Mouse (Mus musculus) forebrain, embryonic 13.5 days (tissue): ENCODE measurements around the gene Nsmce1. TPM values are rescaled to one million over a fixed set of nuclear protein-coding genes. Genes with fewer than 3 reads are reported as not detected.
"Not testable (repeated sequence)": the region's sequence is repeated elsewhere in the genome, so short reads cannot be mapped to it uniquely, and the experiment has no call there.

Experiments used
- ATAC-seq: fragments of 200-750 bp; cut with Nextera tagmentation; 2 replicates; pipeline ENCODE4 v1.8.0; 2017
- H3K27ac ChIP-seq: fragments of 300-500 bp; sonication (generic); 2 replicates; pipeline ENCODE4 v1.5.1; 2015; ENCODE audit warnings: inconsistent platforms, mild to moderate bottlenecking, moderate library complexity
- H3K27me3 ChIP-seq: fragments of 300-500 bp; sonication (generic); 2 replicates; pipeline ENCODE4 v1.6.1; 2015; ENCODE audit warnings: mild to moderate bottlenecking, inconsistent platforms
- H3K36me3 ChIP-seq: fragments of 300-500 bp; sonication (generic); 2 replicates; pipeline ENCODE4 v1.6.1; 2015; ENCODE audit warnings: mild to moderate bottlenecking, inconsistent platforms; ENCODE audit not compliant: poor library complexity, severe bottlenecking
- H3K4me1 ChIP-seq: fragments of 300-500 bp; sonication (generic); 2 replicates; pipeline ENCODE4 v1.6.1; 2015; ENCODE audit warnings: inconsistent platforms
- H3K4me2 ChIP-seq: fragments of 300-500 bp; sonication (generic); 2 replicates; pipeline ENCODE4 v1.6.1; 2015; ENCODE audit warnings: inconsistent platforms, mild to moderate bottlenecking, moderate library complexity
- H3K4me3 ChIP-seq: fragments of 300-500 bp; sonication (generic); 2 replicates; pipeline ENCODE4 v1.5.1; 2015; ENCODE audit warnings: mild to moderate bottlenecking, inconsistent platforms
- H3K9ac ChIP-seq: fragments of 300-500 bp; sonication (generic); 2 replicates; pipeline ENCODE4 v1.6.1; 2015; ENCODE audit warnings: mild to moderate bottlenecking, inconsistent platforms
- H3K9me3 ChIP-seq: fragments of 300-500 bp; sonication (generic); replicated peaks from 2 replicates; pipeline ENCODE4 v1.6.1; 2016; ENCODE audit warnings: inconsistent platforms
- WGBS: fragments of 180-500 bp; shearing (Covaris S2); methylation state at CpG from one replicate; pipeline ENCODE4 v1.1.7; 2015; 5-methylcytosine and 5-hydroxymethylcytosine counted together
- polyA plus RNA-seq: library from polyadenylated mRNA; unstranded; fragments of >200 nt; fragmentation: Nextera tagmentation; extraction: Ambion mirVana; gene quantifications from 2 replicates; pipeline ENCODE4 v1.2.1, GENCODE M21; 2015

The Nsmce1 gene
- polyA plus RNA-seq, 1 experiment from 2014 or later = 137 TPM

- H3K27me3 ChIP-seq = no peaks in the 10 kb centered on the region
- H3K4me1 ChIP-seq = no peaks in the 10 kb centered on the region
- H3K9ac ChIP-seq = no peak overlapping the region
- H3K9me3 ChIP-seq = no peaks in the 10 kb centered on the region
- H3K27ac ChIP-seq = no peak overlapping the region
- WGBS = 99% methylated on average over 4 of the region's 4 CpGs
- no peak for ATAC-seq
- no peak overlapping the region for H3K4me2 ChIP-seq
- no peak overlapping the region for H3K4me3 ChIP-seq
- peaks cover 33% of the 10 kb centered on the region for H3K36me3 ChIP-seq
These were observed 37.7 kb downstream of the Nsmce1 start for GRCm38 (mm10) chr7:125453671-125454070.

GRCm38 (mm10) chr7:125451078-125451477, 40.3 kb downstream of the Nsmce1 start:
- H3K9ac ChIP-seq = no peak overlapping the region
- no peaks in the 10 kb centered on the region for H3K27me3 ChIP-seq
- H3K4me2 ChIP-seq = no peak overlapping the region
- H3K27ac ChIP-seq = no peak overlapping the region
- H3K4me1 ChIP-seq = peaks cover 1% of the 10 kb centered on the region; the same call in 1 of the 2 replicates
- 94% methylated on average over 2 of the region's 2 CpGs for WGBS
- H3K4me3 ChIP-seq = no peak overlapping the region
- peaks cover 25% of the 10 kb centered on the region for H3K36me3 ChIP-seq
- no peak for ATAC-seq
- no peaks in the 10 kb centered on the region for H3K9me3 ChIP-seq

DNA sequence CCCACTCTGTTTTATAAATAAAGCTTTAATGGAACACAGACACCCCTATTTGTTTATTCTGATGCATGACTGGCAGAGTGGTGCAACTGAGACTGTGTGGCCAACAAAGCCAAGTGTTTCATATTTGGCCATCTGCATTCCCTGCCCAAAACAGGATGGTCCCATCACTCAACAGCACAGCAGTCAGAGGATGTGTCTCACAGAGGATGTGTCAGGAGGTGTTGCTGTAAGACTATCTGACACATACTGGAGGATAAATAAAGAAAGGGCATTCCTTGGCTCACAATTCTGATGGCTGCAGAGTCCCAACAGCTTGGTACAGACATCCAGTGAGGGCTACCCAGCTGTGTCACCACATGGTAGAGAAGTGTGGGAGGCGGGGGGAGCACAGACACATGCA, 40.7 kb downstream of the Nsmce1 start:
- H3K9me3 ChIP-seq = no peaks in the 10 kb centered on the region
- H3K9ac ChIP-seq = no peak overlapping the region
- H3K27ac ChIP-seq = no peak overlapping the region
- 73% methylated on average over 1 of the region's 1 CpGs for WGBS
- no peak overlapping the region for H3K4me3 ChIP-seq
- no peak overlapping the region for H3K4me2 ChIP-seq
- no peaks in the 10 kb centered on the region for H3K27me3 ChIP-seq
- peaks cover 5% of the 10 kb centered on the region for H3K4me1 ChIP-seq
- ATAC-seq = no peak
- H3K36me3 ChIP-seq = peaks cover 21% of the 10 kb centered on the region

- H3K9ac ChIP-seq = peak within 1 kb of the TSS; percentile 78
- WGBS = 5% methylated on average over 61 of the region's 61 CpGs
- peak; percentile 98 for ATAC-seq
- no peaks in the 10 kb centered on the region for H3K9me3 ChIP-seq
- peak within 1 kb of the TSS; percentile 96 for H3K27ac ChIP-seq
- no peaks in the 10 kb centered on the region for H3K36me3 ChIP-seq
- H3K27me3 ChIP-seq = no peaks in the 10 kb centered on the region
- H3K4me2 ChIP-seq = peak within 1 kb of the TSS; percentile 84
- H3K4me1 ChIP-seq = peaks cover 21% of the 10 kb centered on the region
- peak within 1 kb of the TSS; percentile 61 for H3K4me3 ChIP-seq
These were observed 46.7 kb downstream of the Nsmce1 start, which contains the start of gene Kdm8 for GRCm38 (mm10) chr7:125444464-125445401. Kdm8 (plus strand) TSS chr7:125444676.

DNA sequence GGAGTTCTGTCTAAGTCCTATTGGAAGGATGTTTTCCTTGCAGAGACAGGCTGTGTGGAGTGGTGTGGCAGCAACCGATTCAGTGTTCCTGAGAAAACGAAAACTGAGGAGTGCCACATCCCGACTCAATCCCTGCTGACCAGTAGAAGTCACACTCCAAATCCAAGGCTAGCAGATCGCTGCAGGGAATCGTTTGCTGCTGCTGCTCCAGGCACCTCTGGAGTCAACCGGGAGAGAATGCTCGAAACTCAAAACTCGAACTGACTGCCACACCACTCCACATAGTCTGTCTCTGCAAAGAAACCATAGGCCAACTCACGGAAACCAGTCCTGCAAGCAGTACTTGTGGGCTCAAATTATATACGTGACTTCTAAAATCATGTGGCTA, 47.3 kb downstream of the Nsmce1 start:
- 30% methylated on average over 10 of the region's 10 CpGs for WGBS
- Histone ChIP-seq H3K36me3 (no peaks in the 10 kb centered on the region), H3K9ac (peak overlapping the region; percentile 78), H3K4me1 (peaks cover 21% of the 10 kb centered on the region), H3K9me3 (peaks cover 6% of the 10 kb centered on the region), H3K27me3 (no peaks in the 10 kb centered on the region), H3K4me3 (peak overlapping the region; percentile 61), H3K27ac (peak overlapping the region; percentile 96; the same call in 1 of the 2 replicates), H3K4me2 (peak overlapping the region; percentile 84)
- peak; percentile 6; the same call in 1 of the 2 replicates for ATAC-seq

- no peak overlapping the region for H3K4me3 ChIP-seq
These were observed 49.1 kb downstream of the Nsmce1 start for GRCm38 (mm10) chr7:125442323-125442722.

DNA sequence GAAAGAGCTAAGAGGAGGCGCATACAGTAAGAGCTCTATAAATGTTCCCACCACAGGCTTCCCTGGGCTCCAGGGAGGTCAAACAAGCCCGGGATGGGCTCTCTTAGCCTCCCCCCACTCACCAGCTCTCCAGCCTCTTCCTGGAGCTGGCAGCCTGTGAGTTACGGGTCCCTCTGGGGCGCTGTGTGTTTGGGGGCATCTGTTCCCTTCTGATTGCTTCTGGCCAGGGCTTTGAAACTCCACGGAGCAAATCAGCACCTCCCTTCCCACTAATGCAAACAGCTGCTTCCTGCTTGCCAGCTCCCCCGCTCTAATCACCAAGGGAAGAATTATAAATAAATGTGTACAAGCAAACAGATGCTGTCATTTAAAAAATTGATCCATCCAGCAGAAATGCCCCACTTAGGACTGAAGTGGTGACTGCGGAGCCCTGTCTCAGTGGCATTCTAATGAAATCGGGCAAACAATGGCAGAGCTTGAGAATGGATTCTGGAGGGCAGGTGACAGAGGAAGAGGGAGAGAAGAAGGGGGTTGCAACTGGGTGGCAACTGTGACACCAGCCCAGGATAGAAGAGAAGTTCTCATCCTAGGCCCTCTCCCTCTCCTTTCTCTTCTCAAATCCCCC, 56.6 kb downstream of the Nsmce1 start:
- peaks cover 9% of the 10 kb centered on the region; the same call in 1 of the 2 replicates for H3K4me1 ChIP-seq
- no peak for ATAC-seq
- no peak overlapping the region for H3K4me2 ChIP-seq
- H3K4me3 ChIP-seq = no peak overlapping the region
- no peaks in the 10 kb centered on the region for H3K27me3 ChIP-seq
- H3K27ac ChIP-seq = peak overlapping the region; percentile 31; the same call in 1 of the 2 replicates
- no peaks in the 10 kb centered on the region for H3K36me3 ChIP-seq
- H3K9ac ChIP-seq = no peak overlapping the region
- 46% methylated on average over 8 of the region's 8 CpGs for WGBS
- H3K9me3 ChIP-seq = peaks cover 7% of the 10 kb centered on the region

More at GRCm38 (mm10) chr7:125442323-125442722, 49.1 kb downstream of the Nsmce1 start:
- peaks cover 7% of the 10 kb centered on the region for H3K9me3 ChIP-seq
- no peaks in the 10 kb centered on the region for H3K27me3 ChIP-seq
- H3K27ac ChIP-seq = no peak overlapping the region
- H3K4me2 ChIP-seq = no peak overlapping the region
- no peak for ATAC-seq
- H3K36me3 ChIP-seq = no peaks in the 10 kb centered on the region
- H3K4me1 ChIP-seq = peaks cover 21% of the 10 kb centered on the region
- no peak overlapping the region for H3K9ac ChIP-seq
- WGBS = 66% methylated on average over 4 of the region's 4 CpGs

DNA sequence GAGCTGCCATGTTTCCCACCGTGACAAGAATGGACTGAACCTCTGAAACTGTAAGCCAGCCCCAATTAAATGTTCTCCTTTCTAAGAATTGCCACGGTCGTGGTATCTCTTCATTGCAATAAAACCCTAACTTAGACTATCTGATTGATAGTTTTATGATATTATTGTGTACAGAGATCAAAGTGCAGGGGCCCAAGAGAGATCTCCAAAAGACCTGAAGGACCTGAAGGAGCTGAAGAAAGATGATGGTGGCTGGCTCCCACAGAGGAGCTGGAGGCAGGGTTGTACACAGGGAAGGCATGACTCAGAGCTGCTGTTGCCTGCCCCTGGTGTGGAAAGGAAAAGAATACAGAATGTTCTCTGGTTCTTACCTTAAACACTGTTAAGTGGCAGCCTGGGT, 57.5 kb downstream of the Nsmce1 start:
- Histone ChIP-seq H3K4me2 (no peak overlapping the region), H3K36me3 (no peaks in the 10 kb centered on the region), H3K4me3 (no peak overlapping the region), H3K9me3 (no peaks in the 10 kb centered on the region), H3K4me1 (peaks cover 9% of the 10 kb centered on the region; the same call in 1 of the 2 replicates), H3K9ac (no peak overlapping the region), H3K27me3 (no peaks in the 10 kb centered on the region), H3K27ac (no peak overlapping the region)
- WGBS = 92% methylated on average over 3 of the region's 3 CpGs
- no peak for ATAC-seq

DNA sequence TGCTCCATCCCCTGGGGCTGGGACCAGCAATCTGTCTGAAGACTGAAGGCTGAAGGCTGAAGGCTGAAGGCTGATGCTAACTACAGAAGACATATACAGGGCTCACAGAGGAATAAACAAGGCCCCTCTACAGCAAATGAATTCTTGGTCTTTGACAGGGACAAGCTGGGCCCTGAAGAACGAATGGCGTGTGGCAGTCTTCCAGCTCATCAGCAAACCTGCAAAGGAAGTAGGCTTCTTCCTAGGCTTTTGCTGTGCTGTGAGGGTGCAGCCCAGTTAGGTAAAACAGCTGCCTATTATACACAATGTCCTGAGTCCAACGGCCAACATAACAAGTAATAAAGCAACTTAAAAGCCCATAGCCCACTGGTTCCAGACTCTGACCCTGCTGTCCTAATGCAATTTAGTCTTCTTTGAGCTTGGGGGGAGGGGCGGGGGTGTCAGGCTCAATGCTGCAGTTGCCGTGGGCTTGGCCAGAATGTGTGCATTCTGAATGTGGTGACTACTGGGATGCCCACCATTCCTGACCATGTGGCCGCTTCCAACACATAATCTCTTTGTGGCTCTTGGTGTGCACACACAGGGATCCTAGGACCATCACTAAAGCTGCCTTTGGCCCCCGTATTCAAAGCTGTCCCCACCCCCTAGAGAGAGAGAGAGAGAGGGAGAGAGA, 61.1 kb downstream of the Nsmce1 start:
- 74% methylated on average over 7 of the region's 7 CpGs for WGBS
- H3K27ac ChIP-seq = no peak overlapping the region
- ATAC-seq = no peak
- H3K4me3 ChIP-seq = no peak overlapping the region
- H3K36me3 ChIP-seq = no peaks in the 10 kb centered on the region
- peaks cover 9% of the 10 kb centered on the region; the same call in 1 of the 2 replicates for H3K4me1 ChIP-seq
- H3K9ac ChIP-seq = no peak overlapping the region
- H3K9me3 ChIP-seq = no peaks in the 10 kb centered on the region
- no peak overlapping the region for H3K4me2 ChIP-seq
- H3K27me3 ChIP-seq = no peaks in the 10 kb centered on the region

- WGBS = 76% methylated on average over 5 of the region's 5 CpGs
These were observed 62.4 kb downstream of the Nsmce1 start for GRCm38 (mm10) chr7:125428816-125429500.

DNA sequence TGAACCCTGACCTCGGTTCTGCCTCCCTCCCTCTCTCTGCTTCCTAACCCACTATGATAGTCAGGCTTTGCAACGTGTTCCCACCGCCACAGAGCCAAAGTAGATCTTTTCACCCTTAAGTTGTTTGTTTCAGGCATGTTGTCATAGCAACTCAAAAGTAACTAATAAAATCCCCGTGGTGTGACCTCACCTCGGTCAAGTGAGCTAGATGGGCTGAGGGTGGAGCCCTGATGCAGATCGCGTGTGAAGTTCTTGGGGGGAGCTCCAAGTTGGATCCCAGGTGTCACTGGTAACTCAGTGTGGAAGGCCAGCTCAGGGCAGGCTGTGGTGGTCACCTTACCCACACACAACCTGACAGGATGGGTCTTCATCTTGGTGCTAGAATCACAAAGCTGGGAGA, 63.0 kb downstream of the Nsmce1 start:
- Histone ChIP-seq H3K36me3 (no peaks in the 10 kb centered on the region), H3K4me1 (no peaks in the 10 kb centered on the region), H3K4me2 (no peak overlapping the region), H3K9me3 (no peaks in the 10 kb centered on the region), H3K4me3 (no peak overlapping the region), H3K27ac (no peak overlapping the region), H3K9ac (no peak overlapping the region), H3K27me3 (no peaks in the 10 kb centered on the region)
- ATAC-seq = no peak
- 84% methylated on average over 7 of the region's 7 CpGs for WGBS

More at GRCm38 (mm10) chr7:125428816-125429500, 62.4 kb downstream of the Nsmce1 start:
- not testable (repeated sequence) for H3K27me3 ChIP-seq, H3K4me1 ChIP-seq, H3K4me3 ChIP-seq, H3K36me3 ChIP-seq, H3K4me2 ChIP-seq, H3K27ac ChIP-seq, H3K9ac ChIP-seq, ATAC-seq, H3K9me3 ChIP-seq
